Mouse (Mus musculus) liver, adult 2 months (tissue): ENCODE results near the gene Pold3. TPM values are rescaled to one million over a fixed set of nuclear protein-coding genes. Genes with fewer than 3 reads are reported as not detected.

ENCODE experiments used
- DNase-seq: peaks from one replicate; pipeline ENCODE4 v3.0.0-alpha.2; 2011; ENCODE audit warnings: low read depth, low spot score; ENCODE audit errors: extremely low read depth
- H3K27ac ChIP-seq: fragments of 200-500 bp; replicated peaks from 2 replicates; pipeline ENCODE4 v1.5.1; 2012; ENCODE audit warnings: low read depth, mild to moderate bottlenecking, control low read depth, inconsistent platforms, low read length; ENCODE audit not compliant: insufficient read depth
- H3K27me3 ChIP-seq: fragments of 200-500 bp; 2 replicates; pipeline ENCODE4 v1.6.1; 2012; ENCODE audit warnings: mild to moderate bottlenecking, moderate library complexity, low read length, inconsistent platforms; ENCODE audit not compliant: control insufficient read depth, insufficient read depth
- H3K36me3 ChIP-seq: fragments of 200-500 bp; 2 replicates; pipeline ENCODE4 v1.6.1; 2012; ENCODE audit warnings: low read length, inconsistent platforms; ENCODE audit not compliant: control insufficient read depth, insufficient read depth
- H3K4me1 ChIP-seq: fragments of 200-500 bp; 2 replicates; pipeline ENCODE4 v1.6.1; 2011; ENCODE audit warnings: low read length; ENCODE audit not compliant: control insufficient read depth, insufficient read depth
- H3K4me3 ChIP-seq: fragments of 200-500 bp; 2 replicates; pipeline ENCODE4 v1.5.1; 2011; ENCODE audit warnings: low read depth, mild to moderate bottlenecking, control low read depth, low read length, moderate library complexity; ENCODE audit not compliant: insufficient read depth
- H3K79me2 ChIP-seq: fragments of 200-500 bp; 2 replicates; pipeline ENCODE4 v1.6.1; 2012; ENCODE audit warnings: inconsistent platforms, mild to moderate bottlenecking, low read length, moderate library complexity; ENCODE audit not compliant: control insufficient read depth, insufficient read depth
- H3K9ac ChIP-seq: fragments of 200-500 bp; 2 replicates; pipeline ENCODE4 v1.6.1; 2012; ENCODE audit warnings: low read depth, mild to moderate bottlenecking, control low read depth, inconsistent platforms, low read length
- CTCF ChIP-seq: fragments of 200-500 bp; IDR thresholded peaks from 2 replicates; pipeline ENCODE4 v1.5.1; 2011; ENCODE audit warnings: low read depth, low read length, control low read depth
- POLR2A ChIP-seq: fragments of 200-500 bp; IDR thresholded peaks from 2 replicates; pipeline ENCODE4 v1.6.1; 2011; ENCODE audit warnings: low read length, control low read depth; ENCODE audit not compliant: insufficient read depth; ENCODE audit errors: extremely low read depth
- WGBS: fragments of 180-500 bp; shearing (Covaris S2); methylation state at CpG from one replicate; pipeline ENCODE4 v1.1.7; 2018; 5-methylcytosine and 5-hydroxymethylcytosine counted together
- polyA plus RNA-seq: library from polyadenylated mRNA; depleted of rRNA; stranded (reverse); fragments of >200 nt; gene quantifications from 2 replicates; pipeline ENCODE4 v1.2.3, GENCODE M21; 2012; rRNA removed
- total RNA-seq: library from RNA; depleted of rRNA; stranded (reverse); fragments of >200 nt; gene quantifications from 2 replicates; pipeline ENCODE4 v1.2.3, GENCODE M21; 2014; rRNA removed

The Pold3 gene
- 8.9 and 9.0 TPM in 2 replicates for total RNA-seq
- 2.7 and 3.8 TPM in 2 replicates for polyA plus RNA-seq

- WGBS, result 1% methylated on average over 33 of the region's 33 CpGs
- H3K27me3 ChIP-seq, result no peaks in the 10 kb centered on the region
- no peak within 1 kb of the TSS; the same call in 1 of the 2 replicates for H3K27ac ChIP-seq
- no peaks in the 10 kb centered on the region for H3K36me3 ChIP-seq
- H3K4me1 ChIP-seq, result peaks cover 3% of the 10 kb centered on the region; the same call in 1 of the 2 replicates
- no peaks in the 10 kb centered on the region; the same call in 1 of the 2 replicates for H3K79me2 ChIP-seq
- peak within 1 kb of the TSS; percentile 81 for H3K9ac ChIP-seq
- peak; percentile 83 for DNase-seq
- TF ChIP-seq POLR2A, result peak; percentile 42; the same call in 1 of the 2 replicates
- no peak for TF ChIP-seq CTCF
- H3K4me3 ChIP-seq, result peak within 1 kb of the TSS; percentile 82
These were observed at the start of gene Pold3 for GRCm38 (mm10) chr7:100121376-100121789. TSS of gene Pold3 (minus strand) at chr7:100121565.

DNA sequence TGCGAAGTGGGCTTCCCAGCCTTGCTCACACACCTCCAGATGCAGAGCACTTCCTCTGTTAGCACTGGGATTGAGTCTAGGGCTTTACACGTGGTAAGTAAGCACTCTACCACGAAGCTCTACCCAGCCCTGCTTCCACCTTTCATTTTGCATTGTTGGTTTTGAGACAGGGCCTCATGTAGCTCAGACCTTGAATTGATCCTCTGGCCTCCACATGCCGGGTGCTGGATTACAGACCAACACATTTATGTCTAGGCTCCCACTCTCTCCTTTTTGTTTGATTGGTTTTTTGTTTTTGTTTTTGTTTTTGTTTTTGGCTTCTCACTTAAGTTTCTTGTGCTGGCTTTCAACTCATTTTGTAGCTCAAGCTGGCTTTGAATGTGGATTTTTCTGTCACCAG lies 49.4 kb upstream of the Pold3 start:
- TF ChIP-seq POLR2A, result no peak
- TF ChIP-seq CTCF, result no peak
- no peak for DNase-seq
- Histone ChIP-seq H3K36me3 (no peaks in the 10 kb centered on the region), H3K27ac (no peak overlapping the region), H3K9ac (no peak overlapping the region), H3K27me3 (no peaks in the 10 kb centered on the region), H3K4me1 (no peaks in the 10 kb centered on the region), H3K79me2 (no peaks in the 10 kb centered on the region), H3K4me3 (no peak overlapping the region)
- 74% methylated on average over 4 of the region's 4 CpGs for WGBS

DNA sequence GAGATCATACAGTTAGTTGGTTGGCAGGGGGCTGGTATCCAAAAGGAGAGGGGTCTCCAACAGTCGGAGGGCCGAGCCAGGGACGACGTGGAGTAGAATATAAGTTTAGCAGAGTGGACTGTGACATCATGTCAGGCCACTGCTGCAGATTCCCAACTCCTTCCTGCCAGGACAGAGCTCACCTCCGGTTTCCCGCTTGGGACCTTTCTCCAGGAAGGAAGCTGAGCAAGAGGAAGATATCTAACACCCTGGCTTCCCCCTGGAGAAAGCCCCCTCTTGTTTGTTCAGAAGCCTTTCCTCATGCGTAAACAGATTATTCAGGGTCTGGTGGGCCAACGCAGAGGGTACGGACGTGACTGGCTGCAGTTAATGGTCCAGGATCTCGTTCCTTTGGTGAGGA lies 47.3 kb upstream of the Pold3 start:
- H3K36me3 ChIP-seq, result no peaks in the 10 kb centered on the region
- no peak overlapping the region for H3K4me3 ChIP-seq
- TF ChIP-seq CTCF (no peak), POLR2A (no peak)
- 79% methylated on average over 11 of the region's 11 CpGs for WGBS
- no peak overlapping the region for H3K9ac ChIP-seq
- no peak for DNase-seq
- H3K27ac ChIP-seq, result no peak overlapping the region
- no peaks in the 10 kb centered on the region for H3K79me2 ChIP-seq
- H3K27me3 ChIP-seq, result no peaks in the 10 kb centered on the region
- H3K4me1 ChIP-seq, result no peaks in the 10 kb centered on the region

DNA sequence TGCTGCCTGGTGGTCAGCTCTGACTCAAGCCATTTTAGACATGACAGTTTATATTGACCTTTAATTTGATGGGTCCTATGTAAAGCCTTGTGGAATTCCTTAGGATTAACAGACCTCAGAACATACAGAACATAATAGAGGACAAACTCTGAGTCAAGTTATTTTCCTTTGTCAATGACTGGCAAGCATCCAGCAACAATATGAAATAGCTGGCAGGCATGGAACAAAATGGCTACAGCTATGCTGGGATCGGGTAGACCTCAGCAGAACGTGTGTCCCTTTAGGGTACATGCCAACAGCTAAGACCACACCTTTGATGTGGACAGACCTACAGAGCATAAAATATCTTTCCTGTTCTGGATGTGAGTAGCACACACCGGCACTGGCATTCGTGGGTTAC lies 42.1 kb upstream of the Pold3 start:
- no peak overlapping the region for H3K4me3 ChIP-seq
- no peak for TF ChIP-seq CTCF
- no peak for TF ChIP-seq POLR2A
- H3K9ac ChIP-seq, result no peak overlapping the region
- 83% methylated on average over 4 of the region's 4 CpGs for WGBS
- peaks cover 8% of the 10 kb centered on the region for H3K4me1 ChIP-seq
- H3K79me2 ChIP-seq, result no peaks in the 10 kb centered on the region
- H3K27ac ChIP-seq, result no peak overlapping the region
- H3K36me3 ChIP-seq, result no peaks in the 10 kb centered on the region; the same call in 1 of the 2 replicates
- DNase-seq, result no peak
- no peaks in the 10 kb centered on the region for H3K27me3 ChIP-seq

DNA sequence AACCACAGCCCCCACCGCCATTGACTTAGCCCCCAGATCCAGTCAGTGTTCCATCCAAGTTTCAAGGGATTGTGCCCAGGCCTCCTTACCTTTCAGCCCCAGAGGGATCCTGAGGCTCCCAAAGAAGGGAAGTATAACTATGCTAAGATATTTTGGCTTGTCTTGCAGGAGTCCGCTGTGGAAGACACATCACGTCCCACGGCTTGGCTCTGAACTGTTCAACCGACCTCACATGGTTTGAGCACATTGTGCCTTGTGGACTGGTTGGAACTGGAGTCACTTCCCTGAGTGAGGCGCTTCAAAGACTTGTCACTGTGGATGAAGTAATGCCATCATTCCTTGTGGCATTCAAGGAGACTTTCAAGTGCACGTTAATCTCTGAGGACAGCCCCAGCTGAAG lies 38.6 kb upstream of the Pold3 start:
- H3K4me3 ChIP-seq, result no peak overlapping the region
- H3K4me1 ChIP-seq, result peaks cover 8% of the 10 kb centered on the region
- WGBS, result 75% methylated on average over 7 of the region's 7 CpGs
- H3K79me2 ChIP-seq, result no peaks in the 10 kb centered on the region
- no peaks in the 10 kb centered on the region for H3K27me3 ChIP-seq
- TF ChIP-seq POLR2A (no peak), CTCF (no peak)
- DNase-seq, result no peak
- peak overlapping the region; percentile 26; the same call in 1 of the 2 replicates for H3K27ac ChIP-seq
- no peak overlapping the region for H3K9ac ChIP-seq
- no peaks in the 10 kb centered on the region; the same call in 1 of the 2 replicates for H3K36me3 ChIP-seq

- H3K27me3 ChIP-seq, result no peaks in the 10 kb centered on the region
- peak; percentile 93 for DNase-seq
- peak within 1 kb of the TSS; percentile 73 for H3K4me3 ChIP-seq
- H3K27ac ChIP-seq, result peak within 1 kb of the TSS; percentile 96
- peak within 1 kb of the TSS; percentile 97 for H3K9ac ChIP-seq
- TF ChIP-seq POLR2A, result peak; percentile 89
- TF ChIP-seq CTCF, result peak; percentile 17
- H3K79me2 ChIP-seq, result no peaks in the 10 kb centered on the region
- no peaks in the 10 kb centered on the region; the same call in 1 of the 2 replicates for H3K36me3 ChIP-seq
- peaks cover 8% of the 10 kb centered on the region for H3K4me1 ChIP-seq
- under 1% methylated on average over 78 of the region's 78 CpGs for WGBS
These were observed 37.9 kb upstream of the Pold3 start, which contains the start of gene Lipt2 for GRCm38 (mm10) chr7:100159105-100159841. TSS of gene Lipt2 (plus strand) at chr7:100159277.
